Mouse (Mus musculus): ENCODE measurements around the gene 4930430F08Rik. TPM values are rescaled to one million over a fixed set of nuclear protein-coding genes. Genes with fewer than 3 reads are reported as not detected.

Gene 4930430F08Rik
- polyA plus RNA-seq, 1 experiment: 15.5 TPM

DNA sequence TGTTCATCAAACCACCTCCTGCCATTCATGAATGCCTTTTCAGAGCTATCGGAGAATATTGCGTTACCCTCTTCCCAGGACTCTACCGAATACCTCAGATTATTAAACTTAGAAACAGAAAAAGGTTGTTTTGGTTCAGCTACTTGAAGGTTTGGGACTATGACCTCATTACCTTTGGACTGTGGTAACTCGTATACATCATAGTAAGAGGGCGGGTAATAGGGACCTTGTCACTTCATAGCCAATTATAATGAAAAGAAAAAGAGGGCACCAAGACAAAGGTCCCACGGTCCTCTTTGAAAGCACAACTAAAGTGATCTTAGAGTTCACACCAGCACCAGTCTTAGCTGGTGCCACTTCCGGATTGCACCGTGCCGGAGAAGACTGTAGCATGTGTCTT is 67.9 kb downstream of the 4930430F08Rik start:
- TF ChIP-seq POLR2A (IDR thresholded peaks at IDR 0.05; ENCODE audit: low read depth, low read length) (no peak), CTCF (IDR thresholded peaks at IDR 0.05; ENCODE audit: borderline replicate concordance, insufficient read depth, low read length) (no peak)
- Histone ChIP-seq H3K4me3 (ENCODE audit: insufficient read depth, low read length) (no peak overlapping the region), H3K27ac (ENCODE audit: insufficient read depth, low read length) (no peak overlapping the region), H3K4me1 (ENCODE audit: control insufficient read depth, insufficient read depth, low read length) (no peaks in the 10 kb centered on the region)

Other genes with a start within 250 kb of the 4930430F08Rik start
- gene Gm4302, start 249.6 kb downstream of the 4930430F08Rik start, polyA plus RNA-seq (2011; ENCODE audit: insufficient read length, low read depth, missing spikeins): not detected in 2 replicates
- not detected in 2 replicates for gene Gm4303, start 244.5 kb downstream of the 4930430F08Rik start, polyA plus RNA-seq (2011; ENCODE audit: insufficient read length, low read depth, missing spikeins)
- not detected in 2 replicates for gene Gm4305, start 239.3 kb downstream of the 4930430F08Rik start, polyA plus RNA-seq (2011; ENCODE audit: insufficient read length, low read depth, missing spikeins)
- gene Gm4307, start 229.1 kb downstream of the 4930430F08Rik start, polyA plus RNA-seq (2011; ENCODE audit: insufficient read length, low read depth, missing spikeins): not detected in 2 replicates
- gene Gm4312, start 207.9 kb downstream of the 4930430F08Rik start, polyA plus RNA-seq (2011; ENCODE audit: insufficient read length, low read depth, missing spikeins): not detected in 2 replicates
- gene Tmtc3, start 103.1 kb downstream of the 4930430F08Rik start, polyA plus RNA-seq (2011; ENCODE audit: insufficient read length, low read depth, missing spikeins): 73.4 and 80.6 TPM in 2 replicates
- 10.7 and 12.2 TPM in 2 replicates for gene Cep290, start 102.9 kb downstream of the 4930430F08Rik start, polyA plus RNA-seq (2011; ENCODE audit: insufficient read length, low read depth, missing spikeins)
- gene 1700017N19Rik, start 61 bp upstream of the 4930430F08Rik start, polyA plus RNA-seq (2011; ENCODE audit: insufficient read length, low read depth, missing spikeins): not detected in 2 replicates